Mouse (Mus musculus) neutrophil, adult 83 days (primary cell): Measurements from ENCODE around the gene Rps6ka2. TPM values are rescaled to one million over a fixed set of nuclear protein-coding genes. Genes with fewer than 3 reads are reported as not detected.

Experiments
- total RNA-seq, 2 experiments: library from RNA; stranded (reverse); gene quantifications; one replicate each; pipeline ENCODE4 v1.2.4; 2023

Gene Rps6ka2
- total RNA-seq = 10 to 100 TPM; 41.8 to 47.5 TPM

GRCm38 (mm10) chr17:7169627-7170303 lies at the start of gene Rps6ka2:
Gene Rps6ka2, plus strand, starts transcription at chr17:7170115.

GRCm38 (mm10) chr17:7324346-7324745 lies 154.4 kb downstream of the Rps6ka2 start, which contains the start of gene Tcp10a:
Gene Tcp10a, plus strand, starts transcription at chr17:7324646.

GRCm38 (mm10) chr17:7352596-7352995 lies 182.7 kb downstream of the Rps6ka2 start, which contains the start of gene Ttll2:
Gene Ttll2, minus strand, starts transcription at chr17:7352696.

Other genes starting within 250 kb of the Rps6ka2 start
- gene Rsph3b, start 221.4 kb upstream of the Rps6ka2 start, total RNA-seq = 10 to 100 TPM; 14.1 to 14.7 TPM
- gene Tagap1, start 209.0 kb upstream of the Rps6ka2 start, total RNA-seq = 10 to 100 TPM; 29.4 to 35.6 TPM
- gene Rnaset2b, start 199.5 kb upstream of the Rps6ka2 start, total RNA-seq = 100 to 1,000 TPM; 199 to 217 TPM
- under 1 TPM in 1 of 2 experiments, not detected in 1; 0.35 TPM for gene Gm49721, start 191.2 kb upstream of the Rps6ka2 start, total RNA-seq
- gene Gm1604a, start 144.5 kb upstream of the Rps6ka2 start, total RNA-seq = 1 to 10 TPM; 2.8 to 3.7 TPM
- gene Tcp10a, start 154.5 kb downstream of the Rps6ka2 start, total RNA-seq = under 1 TPM; 0.22 to 0.99 TPM
- gene Ttll2, start 182.6 kb downstream of the Rps6ka2 start, total RNA-seq = not detected
- gene Gm49630, start 201.9 kb downstream of the Rps6ka2 start, total RNA-seq = not detected
- under 1 TPM; 0.59 to 0.66 TPM for gene Unc93a2, start 215.3 kb downstream of the Rps6ka2 start, total RNA-seq